Mouse (Mus musculus) G1E-ER4 (cell line): Measurements from ENCODE around the gene Pbx4. TPM values are rescaled to one million over a fixed set of nuclear protein-coding genes. Genes with fewer than 3 reads are reported as not detected.

Experiments used
- GATA1 ChIP-seq: IDR thresholded peaks from one replicate; pipeline ENCODE4 v1.8.0; 2012; ENCODE audit warnings: low read length, inconsistent platforms
- polyA plus RNA-seq: library from polyadenylated mRNA; stranded (reverse); fragments of >175 nt; gene quantifications from 2 replicates; pipeline ENCODE4 v1.2.3, GENCODE M21; 2012

Gene Pbx4
- polyA plus RNA-seq, 1 experiment = 3.3 TPM

DNA sequence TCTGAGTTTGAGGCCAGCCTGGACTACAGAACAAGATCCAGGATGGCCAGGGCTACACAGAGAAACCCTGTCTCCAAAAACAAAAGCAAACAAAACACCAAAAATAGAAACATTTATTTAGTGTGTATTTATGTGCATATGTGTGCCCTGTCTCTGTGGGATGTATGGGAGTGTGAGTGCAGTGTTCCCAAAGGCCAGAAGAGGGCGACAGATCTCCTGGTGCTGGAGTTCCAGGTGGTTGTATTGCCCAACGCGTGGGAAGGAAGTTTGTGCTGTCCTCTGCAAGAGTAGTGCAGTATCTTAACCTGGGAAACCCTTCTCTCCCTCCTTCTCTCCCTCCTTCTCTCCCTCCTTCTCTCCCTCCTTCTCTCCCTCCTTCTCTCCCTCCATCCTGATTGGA lies 17.6 kb downstream of the Pbx4 start:
- TF ChIP-seq GATA1 = no peak

DNA sequence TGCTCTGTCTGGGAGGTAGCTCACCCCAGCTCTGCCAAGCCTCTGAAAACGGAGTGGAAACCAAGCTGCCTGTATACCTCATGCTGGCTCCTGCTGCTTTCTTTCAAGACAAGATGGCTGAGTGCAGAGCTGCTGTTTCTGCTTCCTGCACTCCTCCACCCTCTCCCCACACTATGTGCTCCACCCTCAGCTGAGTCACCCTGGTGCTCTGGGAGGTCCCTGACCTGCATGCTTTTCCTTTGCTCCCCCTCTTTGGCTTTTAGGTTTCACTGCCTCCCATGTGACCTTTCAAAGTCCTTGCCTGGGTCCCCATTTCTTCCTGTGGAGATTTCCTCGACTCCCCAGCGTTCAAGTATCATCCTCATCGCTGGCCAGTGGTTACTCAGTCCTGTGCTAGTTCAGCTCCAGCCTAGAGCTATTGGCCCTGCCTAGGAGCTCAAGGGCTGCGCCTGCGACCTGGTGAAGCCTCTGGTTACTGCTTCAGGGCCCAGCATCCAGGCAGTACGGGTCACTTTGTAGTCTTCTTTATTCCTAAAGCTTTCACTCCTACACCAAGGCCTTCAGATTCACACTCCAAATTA lies 18.7 kb downstream of the Pbx4 start:
- no peak for TF ChIP-seq GATA1

DNA sequence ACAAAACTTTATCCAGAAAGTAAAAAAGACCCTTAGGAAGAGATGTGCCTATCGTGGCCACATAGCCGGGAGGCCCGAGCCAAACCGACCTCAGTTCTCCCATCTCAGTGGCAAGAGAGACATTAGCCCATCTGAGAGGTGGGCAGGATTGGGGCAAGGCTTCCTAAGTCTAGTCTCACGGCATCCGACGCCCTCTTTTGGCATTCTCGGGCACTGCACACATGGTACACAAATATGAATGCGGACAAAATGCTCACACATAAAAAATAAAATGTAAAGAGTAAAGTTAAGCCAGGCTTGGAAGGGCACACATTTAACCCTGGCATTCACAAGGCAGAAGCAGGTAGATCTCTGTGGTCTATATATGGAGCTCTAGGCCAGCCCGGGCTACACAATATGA lies 21.6 kb downstream of the Pbx4 start:
- TF ChIP-seq GATA1 = no peak

DNA sequence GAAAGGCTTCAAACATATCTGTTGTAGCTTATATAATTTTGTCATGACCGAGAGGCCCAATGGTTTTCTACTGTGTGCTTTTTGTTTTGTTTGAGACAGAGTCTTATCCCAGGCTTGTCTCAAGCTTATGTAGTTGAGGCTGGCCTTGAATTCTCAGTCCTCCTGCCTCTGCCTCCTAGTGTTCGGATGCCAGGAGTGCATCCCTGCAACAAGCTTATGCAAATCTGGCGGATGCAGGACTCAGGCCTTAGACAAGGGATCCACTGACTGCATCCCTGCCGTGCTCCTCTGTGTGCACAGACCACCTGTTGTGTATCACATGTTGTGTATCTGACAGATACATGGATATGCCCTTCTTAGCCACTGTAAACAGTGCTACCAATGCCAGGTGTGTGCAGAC lies 28.5 kb downstream of the Pbx4 start:
- TF ChIP-seq GATA1 = no peak

DNA sequence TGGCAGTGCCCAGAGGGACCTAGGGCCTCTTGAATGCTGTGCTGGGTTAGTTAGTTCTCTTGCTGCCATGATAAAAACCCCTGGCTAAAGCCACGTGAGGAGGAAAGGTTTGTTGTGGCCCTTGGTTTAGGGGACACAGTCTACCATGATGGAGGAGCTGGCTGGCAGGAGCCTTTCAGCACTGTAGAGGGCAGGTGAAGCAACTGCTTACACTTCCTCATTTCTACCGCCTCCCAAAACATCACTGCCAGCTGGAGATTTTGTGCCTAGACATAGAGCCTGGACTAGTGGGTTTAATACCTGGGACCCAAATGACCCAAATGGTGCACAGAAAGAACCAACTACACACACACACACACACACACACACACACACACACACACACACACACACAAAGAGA lies 29.0 kb downstream of the Pbx4 start:
- no peak for TF ChIP-seq GATA1

DNA sequence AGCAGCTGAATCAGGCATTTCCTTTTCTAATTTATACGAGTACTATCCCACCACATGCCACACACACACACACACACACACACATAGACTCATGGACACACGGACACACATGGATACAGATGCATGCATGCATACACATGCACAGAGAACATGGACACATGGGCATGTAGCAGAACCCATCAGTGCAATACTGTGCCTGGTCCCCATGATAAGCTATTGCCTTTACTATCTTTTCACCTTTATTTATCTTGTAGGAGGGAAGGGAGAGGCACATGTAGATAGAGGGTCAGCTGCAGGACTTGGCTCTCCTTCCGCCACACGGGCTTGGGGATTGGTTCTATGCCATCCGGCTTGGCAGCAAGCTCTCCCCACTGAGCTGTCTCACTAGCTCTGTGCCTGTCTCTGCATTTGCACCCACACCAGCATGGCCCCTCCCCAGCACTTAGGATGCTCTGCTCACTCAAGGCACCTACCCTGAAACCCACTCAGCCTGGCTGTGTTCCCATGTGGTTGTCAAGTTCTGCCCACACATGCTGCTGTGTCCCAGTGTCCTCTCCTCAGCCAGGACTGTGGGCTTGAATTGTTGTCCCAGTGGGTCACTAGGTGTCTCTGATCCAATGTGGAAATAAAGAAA lies 31.2 kb downstream of the Pbx4 start:
- no peak for TF ChIP-seq GATA1

DNA sequence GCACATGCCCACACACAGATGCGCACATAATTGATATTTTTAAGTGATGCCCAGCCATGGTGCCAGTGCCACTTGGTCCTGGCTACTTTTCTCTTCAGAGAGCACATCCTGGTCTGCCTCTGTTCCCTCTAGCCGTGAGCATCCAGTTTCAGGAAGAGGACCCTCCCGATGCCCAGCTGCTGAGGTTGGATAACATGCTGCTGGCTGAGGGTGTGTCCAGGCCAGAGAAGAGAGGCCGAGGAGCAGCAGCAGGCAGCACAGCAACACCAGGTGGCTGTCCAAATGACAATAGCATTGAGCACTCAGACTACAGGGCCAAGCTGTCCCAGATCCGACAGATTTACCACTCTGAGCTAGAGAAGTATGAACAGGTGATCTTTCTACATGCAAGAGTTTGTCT lies 31.9 kb downstream of the Pbx4 start:
- no peak for TF ChIP-seq GATA1

DNA sequence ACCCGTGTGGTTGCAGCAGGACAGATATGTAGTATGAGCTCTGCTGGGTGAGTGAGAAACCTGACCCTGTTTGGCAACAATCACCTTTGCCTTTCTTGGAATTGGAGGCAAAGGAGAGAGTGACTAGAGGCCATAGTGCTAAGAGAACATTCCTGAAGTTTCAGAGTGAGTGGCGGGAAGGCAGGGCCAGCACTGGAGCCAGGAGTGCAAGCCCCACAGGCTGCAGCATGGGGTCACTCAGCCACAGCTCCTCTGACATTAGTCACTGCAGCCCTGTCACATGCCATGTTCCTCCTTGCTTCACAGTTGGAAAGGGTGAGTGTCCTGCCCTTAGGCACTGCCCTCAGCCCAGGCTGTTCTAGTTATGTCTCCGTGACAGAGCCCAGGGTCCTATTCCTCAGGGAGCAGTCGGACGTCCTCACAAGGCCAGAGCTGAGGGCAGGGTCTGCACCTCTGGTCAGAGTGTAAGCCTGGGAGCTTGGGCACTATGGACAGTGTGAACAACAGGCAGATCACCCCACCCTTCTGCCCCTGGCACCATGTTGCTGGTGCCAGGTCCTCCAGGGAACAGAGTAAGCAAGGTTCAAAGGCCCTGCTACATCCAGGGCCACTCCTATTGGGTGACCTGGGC lies 35.5 kb downstream of the Pbx4 start:
- no peak for TF ChIP-seq GATA1

DNA sequence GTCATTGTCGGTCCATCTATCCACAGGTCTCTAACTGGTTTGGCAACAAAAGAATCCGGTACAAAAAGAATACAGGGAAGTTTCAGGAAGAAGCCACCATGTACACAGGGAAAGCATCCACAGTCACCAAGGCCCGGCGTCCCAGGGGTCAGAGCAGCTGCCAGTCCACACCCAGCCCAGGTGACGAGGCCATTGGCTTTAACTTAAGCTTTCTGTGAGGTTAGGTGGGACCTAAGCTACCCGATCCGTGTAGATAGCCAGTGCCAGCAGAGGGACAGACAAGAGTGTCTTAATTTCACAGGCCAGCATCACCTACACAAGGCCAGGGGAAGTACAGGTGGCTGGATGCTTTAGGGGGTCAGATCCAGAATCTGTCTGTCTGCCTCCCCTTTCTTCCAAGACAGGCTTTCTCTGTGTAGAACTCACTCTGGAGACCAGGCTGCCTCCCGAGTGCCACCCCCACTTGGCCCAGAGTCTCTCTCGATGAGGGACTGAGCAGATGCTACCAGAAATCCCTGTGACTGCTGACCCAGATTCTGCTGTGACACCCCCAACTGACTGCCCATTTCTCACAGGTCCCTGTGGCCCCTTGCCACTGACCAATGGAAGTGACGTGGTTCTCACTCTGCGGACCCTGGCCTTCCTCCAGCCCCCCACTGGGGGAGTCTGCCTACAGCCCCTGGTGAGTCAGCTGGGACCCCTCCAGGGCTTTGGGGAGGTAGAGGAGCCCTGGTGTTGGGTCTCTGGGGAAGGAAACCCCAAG lies 37.9 kb downstream of the Pbx4 start:
- TF ChIP-seq GATA1 = no peak

DNA sequence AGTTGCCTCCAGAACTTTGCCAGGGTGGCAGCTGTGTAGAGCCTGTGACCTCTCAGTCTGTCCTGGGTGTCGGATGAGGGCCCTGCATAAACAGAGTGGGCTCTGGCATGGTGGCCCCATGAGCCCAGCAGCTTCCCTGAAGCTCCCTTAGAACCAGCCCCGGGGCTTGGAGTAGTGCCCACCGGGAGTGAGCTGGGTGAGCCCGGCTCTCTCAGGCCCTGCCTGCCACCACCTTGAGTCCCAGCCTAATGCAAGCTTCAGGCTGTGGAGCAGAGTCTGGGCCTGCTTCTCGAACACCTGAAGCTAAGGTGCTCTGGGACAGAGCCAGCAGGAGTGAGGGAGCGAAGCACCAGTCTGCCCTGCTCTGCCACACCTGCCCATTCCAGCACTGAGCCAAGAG lies 38.6 kb downstream of the Pbx4 start:
- no peak for TF ChIP-seq GATA1

DNA sequence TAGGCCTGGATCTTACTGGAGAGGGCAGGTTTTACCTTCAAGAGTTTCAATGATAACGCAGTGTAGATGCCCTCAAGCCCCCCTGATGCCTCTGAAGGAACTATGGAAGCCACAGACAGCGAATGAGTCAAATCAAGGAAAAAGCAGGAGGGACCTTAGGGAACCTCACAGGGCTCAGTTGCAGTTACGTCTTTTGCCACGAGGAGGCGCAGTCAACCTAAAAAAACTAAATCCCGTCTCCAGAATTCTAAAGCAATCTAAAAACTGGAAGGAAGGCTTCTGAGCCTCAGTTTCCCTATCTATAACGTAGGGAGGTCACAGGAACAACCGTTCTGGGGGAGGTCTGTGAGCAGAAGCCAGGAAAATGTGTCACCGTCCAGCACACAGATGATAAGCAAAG lies 41.9 kb downstream of the Pbx4 start:
- TF ChIP-seq GATA1 = no peak

DNA sequence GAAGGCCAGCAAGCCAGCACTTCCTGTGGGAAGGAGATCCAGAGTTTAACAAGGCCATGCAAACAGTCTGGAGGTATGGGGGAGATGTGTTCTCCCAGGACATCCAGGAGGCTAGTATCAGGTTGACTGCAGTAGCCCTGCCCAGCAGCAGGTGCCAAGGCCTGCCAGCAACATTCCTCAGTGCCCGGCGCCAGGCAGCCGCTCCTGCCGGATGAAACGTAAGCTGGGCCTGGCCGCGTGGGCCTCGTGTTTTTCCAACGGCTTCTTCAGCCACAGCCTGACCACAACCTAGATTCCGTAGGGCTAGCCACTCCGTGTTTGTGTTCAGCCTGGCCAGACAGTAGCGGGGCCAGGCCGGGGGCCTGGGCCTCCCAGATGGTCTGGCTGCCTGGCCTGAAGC lies 42.4 kb downstream of the Pbx4 start:
- no peak for TF ChIP-seq GATA1

DNA sequence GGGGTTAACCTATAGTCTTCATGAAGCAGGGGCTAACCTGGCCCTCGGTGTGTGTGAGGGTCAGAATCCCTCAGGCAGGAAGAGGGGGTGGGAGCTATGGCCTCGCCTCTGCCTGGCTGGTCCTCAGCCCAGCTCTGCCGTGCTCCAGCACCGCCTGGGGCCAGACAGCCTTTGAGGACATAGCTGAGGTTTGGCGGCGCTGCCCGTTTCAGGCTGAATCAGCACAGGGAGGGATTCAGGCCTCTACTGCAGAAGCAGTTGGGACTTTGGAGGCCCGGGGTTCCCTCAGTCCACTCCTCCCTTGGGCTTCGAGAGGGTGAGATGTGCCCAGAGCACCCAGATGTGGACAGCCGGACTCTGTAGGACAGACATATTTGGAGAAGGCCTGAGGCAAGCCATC lies 43.8 kb downstream of the Pbx4 start:
- no peak for TF ChIP-seq GATA1

DNA sequence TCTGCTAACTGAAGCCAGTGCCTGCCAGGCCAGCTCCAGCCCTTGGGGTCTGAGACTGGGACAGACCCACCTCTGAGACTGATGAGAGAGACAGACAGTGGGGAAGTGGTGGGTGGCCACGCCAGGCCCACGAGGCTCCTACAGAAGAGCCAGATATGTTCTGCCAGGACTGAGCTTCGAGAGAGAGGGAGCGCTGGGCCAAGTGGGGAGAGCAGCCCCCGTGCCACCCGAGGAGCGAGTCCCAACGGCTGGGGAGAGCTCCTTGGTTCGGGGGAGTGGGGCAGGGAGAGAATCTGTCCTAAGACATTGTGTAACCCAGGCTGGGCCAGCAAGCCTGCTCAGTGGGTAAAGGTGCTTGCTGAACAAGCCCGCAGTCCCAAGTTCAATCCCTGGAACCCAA lies 44.7 kb downstream of the Pbx4 start:
- no peak for TF ChIP-seq GATA1

DNA sequence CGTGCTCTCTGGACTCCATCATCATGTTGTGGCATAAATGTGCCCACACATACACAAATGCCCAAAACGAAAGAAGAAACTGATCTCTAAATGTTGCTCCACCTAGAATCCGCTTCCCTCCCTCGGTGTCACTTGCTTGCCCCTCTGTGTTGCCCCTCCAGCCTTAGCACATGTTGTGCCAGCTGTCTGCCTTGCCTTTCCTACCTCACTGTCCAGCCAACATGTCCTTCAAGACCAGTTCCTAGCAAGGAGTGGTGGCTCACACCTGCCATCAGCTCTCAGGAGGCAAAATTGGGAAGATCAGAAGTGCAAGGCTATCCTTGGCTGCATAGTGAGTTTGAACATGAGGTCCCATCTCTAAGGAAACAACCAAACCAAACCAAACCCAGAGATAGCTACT lies 45.1 kb downstream of the Pbx4 start:
- TF ChIP-seq GATA1 = no peak

DNA sequence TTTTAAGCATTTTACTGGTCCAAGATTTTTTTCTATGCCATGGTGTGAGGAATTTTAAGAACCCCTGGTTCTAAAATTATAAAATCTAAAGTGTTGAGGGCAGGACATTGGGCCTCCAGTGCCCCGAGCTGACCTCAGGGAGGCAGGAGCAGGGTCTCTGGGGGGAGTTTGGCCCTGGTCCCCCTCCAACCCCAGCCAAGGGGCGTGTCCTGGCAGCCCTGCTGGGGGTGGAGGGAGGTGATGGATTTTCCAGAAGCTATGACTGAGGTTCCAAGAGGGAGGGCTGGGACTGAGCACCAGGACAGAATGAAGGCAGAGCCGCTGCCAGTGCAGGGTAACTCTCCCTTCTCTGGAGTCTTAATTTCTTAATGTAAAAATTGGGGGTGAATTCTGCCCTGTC lies 45.7 kb downstream of the Pbx4 start:
- TF ChIP-seq GATA1 = no peak

DNA sequence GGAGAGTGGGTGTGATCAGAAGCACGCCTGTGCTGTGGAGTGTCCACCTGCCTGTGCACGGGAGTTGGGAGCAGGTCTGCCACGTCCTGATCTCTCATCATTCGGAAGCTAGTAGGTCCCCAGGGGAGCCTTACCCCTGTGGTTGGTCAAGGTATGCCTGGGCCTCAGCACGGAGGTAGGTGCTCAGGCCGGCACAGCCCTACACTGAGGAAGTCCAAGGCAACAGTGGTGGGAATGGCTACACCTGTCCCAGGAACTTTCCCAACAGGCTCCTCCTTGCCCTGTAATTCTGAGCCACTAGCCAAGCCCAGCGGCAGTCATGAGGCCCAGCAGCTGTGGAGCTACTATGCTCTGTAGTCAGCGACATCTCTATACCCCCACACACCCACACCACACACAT lies 47.4 kb downstream of the Pbx4 start:
- no peak for TF ChIP-seq GATA1

DNA sequence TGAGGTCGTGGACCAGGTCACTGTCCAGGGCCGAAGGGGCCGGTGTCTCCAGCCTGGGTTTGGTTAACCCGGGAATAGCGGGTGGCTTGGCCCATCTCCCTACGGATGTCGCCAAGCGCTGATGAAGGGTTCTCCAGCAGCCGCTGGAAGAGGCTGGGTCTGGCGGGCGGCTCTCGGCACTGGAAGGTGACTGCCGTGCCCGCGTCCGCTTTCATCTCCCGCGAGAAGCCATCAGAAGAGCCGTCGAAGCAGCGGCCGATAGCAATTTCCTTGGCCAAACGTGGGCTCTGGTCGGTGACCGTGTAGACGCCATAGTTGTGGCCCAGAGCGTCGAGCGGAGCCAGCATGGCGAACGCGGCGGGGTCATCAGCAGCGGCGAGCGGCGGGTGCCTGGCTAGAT lies 48.5 kb downstream of the Pbx4 start:
- TF ChIP-seq GATA1 = no peak
